Mouse (Mus musculus) thymus, adult 2 months (tissue): ENCODE results near the gene Fam122a. TPM values are rescaled to one million over a fixed set of nuclear protein-coding genes. Genes with fewer than 3 reads are reported as not detected.

Experiments
- DNase-seq: peaks from one replicate; pipeline ENCODE4 v3.0.0; 2021
- H3K27ac ChIP-seq: fragments of 200-500 bp; 2 replicates; pipeline ENCODE4 v1.5.1; 2012; ENCODE audit warnings: low read length, control low read depth; ENCODE audit not compliant: control insufficient read depth, insufficient read depth
- H3K27me3 ChIP-seq: fragments of 200-500 bp; 2 replicates; pipeline ENCODE4 v1.6.1; 2012; ENCODE audit warnings: mild to moderate bottlenecking, low read length, moderate library complexity, mixed read lengths; ENCODE audit not compliant: control insufficient read depth, insufficient read depth
- H3K36me3 ChIP-seq: fragments of 200-500 bp; 2 replicates; pipeline ENCODE4 v1.6.1; 2012; ENCODE audit warnings: mild to moderate bottlenecking, low read length, moderate library complexity; ENCODE audit not compliant: control insufficient read depth, insufficient read depth
- H3K4me1 ChIP-seq: fragments of 200-500 bp; replicated peaks from 2 replicates; pipeline ENCODE4 v1.6.1; 2012; ENCODE audit warnings: low read length; ENCODE audit not compliant: control insufficient read depth, insufficient read depth
- H3K4me3 ChIP-seq: fragments of 200-500 bp; 2 replicates; pipeline ENCODE4 v1.5.1; 2012; ENCODE audit warnings: mild to moderate bottlenecking, low read length, control low read depth, moderate library complexity; ENCODE audit not compliant: control insufficient read depth, insufficient read depth
- CTCF ChIP-seq: fragments of 200-500 bp; IDR thresholded peaks from 2 replicates; pipeline ENCODE4 v1.5.1; 2012; ENCODE audit warnings: mild to moderate bottlenecking, control low read depth, low read length, moderate library complexity, borderline replicate concordance; ENCODE audit not compliant: control insufficient read depth, poor library complexity, insufficient read depth; ENCODE audit errors: extremely low read depth
- POLR2A ChIP-seq: fragments of 200-500 bp; IDR thresholded peaks from 2 replicates; pipeline ENCODE4 v1.6.1; 2012; ENCODE audit warnings: mild to moderate bottlenecking, low read length, control low read depth, moderate library complexity; ENCODE audit not compliant: control insufficient read depth, poor library complexity, insufficient read depth; ENCODE audit errors: extremely low read depth
- WGBS: fragments of 180-500 bp; shearing (Covaris S2); methylation state at CpG from one replicate; pipeline ENCODE4 v1.1.7; 2018; 5-methylcytosine and 5-hydroxymethylcytosine counted together
- polyA plus RNA-seq: library from polyadenylated mRNA; depleted of rRNA; stranded (reverse); fragments of >200 nt; gene quantifications from 2 replicates; pipeline ENCODE4 v1.2.3, GENCODE M21; 2012

The Fam122a gene
- polyA plus RNA-seq, 1 experiment = 34.3 TPM

- WGBS = 93% methylated on average over 7 of the region's 7 CpGs
- Histone ChIP-seq H3K4me1 (no peaks in the 10 kb centered on the region), H3K27ac (no peak overlapping the region), H3K4me3 (no peak overlapping the region), H3K36me3 (no peaks in the 10 kb centered on the region), H3K27me3 (no peaks in the 10 kb centered on the region)
- no peak for TF ChIP-seq POLR2A
- TF ChIP-seq CTCF = no peak
- DNase-seq = no peak
These were observed 39.9 kb upstream of the Fam122a start for GRCm38 (mm10) chr19:24517057-24517456.

GRCm38 (mm10) chr19:24515941-24516340 lies 38.8 kb upstream of the Fam122a start:
- Histone ChIP-seq H3K4me1 (no peaks in the 10 kb centered on the region), H3K4me3 (no peak overlapping the region), H3K27ac (no peak overlapping the region)

GRCm38 (mm10) chr19:24514661-24515642 lies 37.8 kb upstream of the Fam122a start:
- Histone ChIP-seq H3K27ac (no peak overlapping the region), H3K27me3 (no peaks in the 10 kb centered on the region), H3K36me3 (no peaks in the 10 kb centered on the region), H3K4me3 (no peak overlapping the region), H3K4me1 (no peaks in the 10 kb centered on the region)
- DNase-seq = no peak
- TF ChIP-seq CTCF (no peak), POLR2A (no peak)
- WGBS = 92% methylated on average over 15 of the region's 15 CpGs

More at GRCm38 (mm10) chr19:24515941-24516340, 38.8 kb upstream of the Fam122a start:
- DNase-seq = no peak
- WGBS = 95% methylated on average over 3 of the region's 3 CpGs
- Histone ChIP-seq H3K27me3 (no peaks in the 10 kb centered on the region), H3K36me3 (no peaks in the 10 kb centered on the region)
- no peak for TF ChIP-seq POLR2A
- no peak for TF ChIP-seq CTCF

- no peaks in the 10 kb centered on the region for H3K4me1 ChIP-seq
- TF ChIP-seq CTCF (no peak), POLR2A (no peak)
- H3K27me3 ChIP-seq = no peaks in the 10 kb centered on the region
- no peak for DNase-seq
- H3K36me3 ChIP-seq = no peaks in the 10 kb centered on the region
- no peak overlapping the region for H3K27ac ChIP-seq
- WGBS = 94% methylated on average over 20 of the region's 20 CpGs
- H3K4me3 ChIP-seq = no peak overlapping the region
These were observed 36.1 kb upstream of the Fam122a start for GRCm38 (mm10) chr19:24513105-24513843.

GRCm38 (mm10) chr19:24511939-24512338 lies 34.8 kb upstream of the Fam122a start:
- Histone ChIP-seq H3K4me1 (no peaks in the 10 kb centered on the region), H3K4me3 (no peak overlapping the region), H3K27me3 (no peaks in the 10 kb centered on the region), H3K36me3 (no peaks in the 10 kb centered on the region), H3K27ac (no peak overlapping the region)
- TF ChIP-seq POLR2A (no peak), CTCF (no peak)
- DNase-seq = no peak
- 96% methylated on average over 7 of the region's 7 CpGs for WGBS

GRCm38 (mm10) chr19:24509391-24509790 lies 32.2 kb upstream of the Fam122a start:
- no peaks in the 10 kb centered on the region for H3K36me3 ChIP-seq
- H3K4me3 ChIP-seq = no peak overlapping the region
- 97% methylated on average over 6 of the region's 6 CpGs for WGBS
- H3K27me3 ChIP-seq = no peaks in the 10 kb centered on the region
- TF ChIP-seq CTCF (no peak), POLR2A (no peak)
- H3K27ac ChIP-seq = no peak overlapping the region
- H3K4me1 ChIP-seq = no peaks in the 10 kb centered on the region
- DNase-seq = no peak
